Mouse (Mus musculus) regulatory T cell (primary cell): Measurements from ENCODE around the gene Bad.
"Not testable (repeated sequence)": the region's sequence is repeated elsewhere in the genome, so short reads cannot be mapped to it uniquely, and the experiment has no call there.

Experiments used
- in situ Hi-C: fragments of 300-600 bp; cut with MboI, MseI; formaldehyde crosslinking; loops from one replicate; pipeline ENCODE4 v1.15.1; 2025; ENCODE audit warnings: high pct_unique_total_duplicates

Gene Bad

GRCm38 (mm10) chr19:6941372-6942248, at the start of gene Bad:
Bad (plus strand) TSS chr19:6941861.
- in situ Hi-C loops = no loop called here

GRCm38 (mm10) chr19:6892512-6892911, 49.1 kb upstream of the Bad start:
- in situ Hi-C loops = no loop called here

GRCm38 (mm10) chr19:6893731-6894451, 47.8 kb upstream of the Bad start:
- in situ Hi-C loops = no loop called here

GRCm38 (mm10) chr19:6895608-6896305, 45.9 kb upstream of the Bad start:
- in situ Hi-C loops = not testable (repeated sequence)

- in situ Hi-C loops = no loop called here
These were observed 42.0 kb upstream of the Bad start for GRCm38 (mm10) chr19:6899641-6900040.

GRCm38 (mm10) chr19:6903031-6903430, 38.6 kb upstream of the Bad start:
- in situ Hi-C loops = no loop called here

- in situ Hi-C loops = no loop called here
These were observed 36.8 kb upstream of the Bad start for GRCm38 (mm10) chr19:6904846-6905245.

GRCm38 (mm10) chr19:6905498-6906159, 36.0 kb upstream of the Bad start:
- in situ Hi-C loops = no loop called here

- in situ Hi-C loops = no loop called here
These were observed 35.5 kb upstream of the Bad start for GRCm38 (mm10) chr19:6906199-6906598.

GRCm38 (mm10) chr19:6907094-6907493, 34.6 kb upstream of the Bad start:
- in situ Hi-C loops = no loop called here

GRCm38 (mm10) chr19:6907811-6908540, 33.7 kb upstream of the Bad start:
- in situ Hi-C loops = no loop called here

GRCm38 (mm10) chr19:6909021-6909420, 32.6 kb upstream of the Bad start:
- in situ Hi-C loops = no loop called here

GRCm38 (mm10) chr19:6909507-6910289, 32.0 kb upstream of the Bad start, which contains the start of the genes Trmt112 and Prdx5:
Trmt112 (plus strand) TSS chr19:6909698.
Prdx5 (minus strand) TSS chr19:6910106.
- in situ Hi-C loops = loop anchor here (5.0 kb wide), 1 partner anchor 37 kb away; no protein-coding TSS in a partner anchor

GRCm38 (mm10) chr19:6910306-6910705, 31.4 kb upstream of the Bad start:
- in situ Hi-C loops = loop anchor here (5.0 kb wide), 1 partner anchor 38 kb away; no protein-coding TSS in a partner anchor

- in situ Hi-C loops = loop anchor here (5.0 kb wide), 1 partner anchor 39 kb away; no protein-coding TSS in a partner anchor
These were observed 30.3 kb upstream of the Bad start for GRCm38 (mm10) chr19:6911101-6912074.

- in situ Hi-C loops = loop anchor here (5.0 kb wide), 1 partner anchor 40 kb away; no protein-coding TSS in a partner anchor
These were observed 29.3 kb upstream of the Bad start for GRCm38 (mm10) chr19:6912205-6912970.

GRCm38 (mm10) chr19:6913036-6913435, 28.6 kb upstream of the Bad start:
- in situ Hi-C loops = loop anchor here (5.0 kb wide), 1 partner anchor 41 kb away; no protein-coding TSS in a partner anchor

GRCm38 (mm10) chr19:6913991-6914390, 27.7 kb upstream of the Bad start:
- in situ Hi-C loops = loop anchor here (5.0 kb wide), 1 partner anchor 42 kb away; no protein-coding TSS in a partner anchor
